Mouse (Mus musculus) cerebellum, adult 2 months (tissue): ENCODE measurements around the gene Emg1.

Experiments
- CTCF ChIP-seq: fragments of 200-500 bp; IDR thresholded peaks from 2 replicates; pipeline ENCODE4 v1.5.1; 2011; ENCODE audit warnings: low read depth, mild to moderate bottlenecking, control low read depth, low read length, moderate library complexity, borderline replicate concordance; ENCODE audit not compliant: insufficient read depth
- POLR2A ChIP-seq: fragments of 200-500 bp; IDR thresholded peaks from 2 replicates; pipeline ENCODE4 v1.6.1; 2011; ENCODE audit warnings: low read length, control low read depth, borderline replicate concordance; ENCODE audit not compliant: insufficient read depth

DNA sequence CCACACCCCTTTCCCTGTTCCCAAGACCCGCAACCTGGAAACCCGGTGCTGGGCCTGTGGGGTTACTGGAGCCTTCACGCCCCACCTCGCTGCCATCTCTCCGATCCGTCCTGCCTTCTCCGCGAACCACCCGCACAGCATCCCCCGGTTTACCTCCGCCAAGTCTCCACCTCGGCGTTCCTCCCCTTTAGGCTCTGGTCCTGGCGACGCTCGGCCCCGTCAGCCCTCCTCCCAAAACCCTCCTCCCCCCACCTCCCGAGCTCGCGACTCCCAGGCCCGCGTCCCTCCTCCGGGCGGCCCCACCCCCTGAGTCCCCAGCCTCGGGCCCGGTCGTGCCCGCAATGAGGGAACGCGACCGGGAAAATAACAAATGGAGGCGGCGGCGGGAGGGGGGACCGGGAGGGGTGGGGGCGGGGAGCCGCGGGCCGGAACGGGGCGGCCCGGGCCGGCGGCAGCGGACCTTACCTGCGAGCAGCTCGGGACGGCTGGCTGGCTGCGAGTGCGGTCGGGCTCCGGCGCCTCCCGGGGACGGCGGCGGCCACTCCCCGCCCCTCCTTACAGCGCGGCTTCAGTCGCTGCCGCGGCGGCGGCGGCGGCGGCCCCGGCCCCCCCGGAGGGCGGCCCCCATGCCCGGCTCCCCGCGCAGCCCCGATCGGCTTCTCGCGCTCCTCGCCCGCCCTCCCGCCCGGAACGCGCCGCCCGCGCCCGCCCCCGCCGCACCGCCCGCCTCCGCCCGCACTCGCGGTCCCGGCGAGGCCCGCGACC is 44.0 kb upstream of the Emg1 start, which contains the start of the genes Gm45234 and Atn1:
- no peak for TF ChIP-seq CTCF
- TF ChIP-seq POLR2A = 0 out of 2 replicates have a peak, but pooled peaks have one; percentile 31
